Mouse (Mus musculus) CH12.LX (cell line): ENCODE measurements around the gene Kirrel3. TPM values are rescaled to one million over a fixed set of nuclear protein-coding genes. Genes with fewer than 3 reads are reported as not detected.

Experiments
- DNase-seq: peaks from one replicate; pipeline ENCODE4 v3.0.0-alpha.2; 2013; ENCODE audit errors: extremely low read depth
- H3K27ac ChIP-seq: 2 replicates; pipeline ENCODE4 v1.5.1; 2012; ENCODE audit warnings: low read depth, mild to moderate bottlenecking, control low read depth, moderate library complexity; ENCODE audit not compliant: insufficient read depth
- H3K27me3 ChIP-seq: replicated peaks from 2 replicates; pipeline ENCODE3; 2012; ENCODE audit warnings: inconsistent platforms
- H3K36me3 ChIP-seq, 2 experiments: replicated peaks in 1 of 2; 2 replicates each; pipeline versions ENCODE3 to v1.6.1; 2012; ENCODE audit warnings: inconsistent platforms in 1 of 2, low read length in 1 of 2, mild to moderate bottlenecking in 1 of 2, mixed read lengths in 1 of 2, moderate library complexity in 1 of 2; ENCODE audit not compliant: control insufficient read depth in 1 of 2, insufficient read depth in 1 of 2
- H3K4me1 ChIP-seq, 2 experiments: 2 replicates each; pipeline ENCODE4 v1.6.1; 2012; ENCODE audit warnings: inconsistent platforms in 1 of 2, moderate library complexity in 1 of 2; ENCODE audit not compliant: insufficient read depth in 2 of 2, control insufficient read depth in 1 of 2
- H3K4me2 ChIP-seq: 2 replicates; pipeline ENCODE4 v1.6.1; 2012; ENCODE audit warnings: low read depth, mild to moderate bottlenecking, control low read depth; ENCODE audit not compliant: poor library complexity, insufficient read depth, severe bottlenecking
- H3K4me3 ChIP-seq, 3 experiments: fragments of 150-350 bp in 1 of 3; sonication (generic) in 1 of 3; replicated peaks in 1 of 3; 2 replicates each; pipeline versions ENCODE3 to v1.5.1; 2011 to 2012; ENCODE audit warnings: low read depth in 2 of 3, low read length in 2 of 3, mild to moderate bottlenecking in 2 of 3, moderate library complexity in 2 of 3, control low read depth in 1 of 3, improper control_type of control experiment in 1 of 3, inconsistent platforms in 1 of 3, mixed read lengths in 1 of 3; ENCODE audit not compliant: poor library complexity in 1 of 3
- H3K79me2 ChIP-seq: replicated peaks from 2 replicates; pipeline ENCODE4 v1.6.1; 2012; ENCODE audit warnings: mild to moderate bottlenecking, moderate library complexity; ENCODE audit not compliant: control insufficient read depth, poor library complexity, insufficient read depth, severe bottlenecking; ENCODE audit errors: extremely low read depth
- H3K9ac ChIP-seq: 2 replicates; pipeline ENCODE4 v1.6.1; 2012; ENCODE audit warnings: low read depth, mild to moderate bottlenecking, control low read depth, moderate library complexity; ENCODE audit not compliant: insufficient read depth
- H3K9me3 ChIP-seq: replicated peaks from 2 replicates; pipeline ENCODE3; 2012; ENCODE audit warnings: low read length, inconsistent platforms, mixed read lengths
- CHD2 ChIP-seq: IDR thresholded peaks from 2 replicates; pipeline ENCODE4 v1.6.1; 2011; ENCODE audit warnings: low read length, improper control_type of control experiment
- CTCF ChIP-seq, 2 experiments: IDR thresholded peaks in 1 of 2; conservative IDR thresholded peaks in 1 of 2; 2 replicates each; pipeline ENCODE4 v1.5.1; 2011 to 2012; ENCODE audit warnings: low read depth in 2 of 2, low read length in 2 of 2, improper control_type of control experiment in 1 of 2, inconsistent platforms in 1 of 2, mild to moderate bottlenecking in 1 of 2, moderate library complexity in 1 of 2
- GABPA ChIP-seq: IDR thresholded peaks from 2 replicates; pipeline ENCODE4 v1.6.1; 2012; ENCODE audit warnings: low read depth, low read length, improper control_type of control experiment, inconsistent platforms; ENCODE audit not compliant: insufficient replicate concordance
- MAFK ChIP-seq: IDR thresholded peaks from 2 replicates; pipeline ENCODE4 v1.6.1; 2011; ENCODE audit warnings: low read length, improper control_type of control experiment; ENCODE audit not compliant: insufficient replicate concordance
- MYC ChIP-seq: IDR thresholded peaks from 2 replicates; pipeline ENCODE4 v1.6.1; 2011; ENCODE audit warnings: low read depth, mild to moderate bottlenecking, improper control_type of control experiment, low read length
- NELFE ChIP-seq: IDR thresholded peaks from 2 replicates; pipeline ENCODE4 v1.6.1; 2011; ENCODE audit warnings: low read depth, low read length, improper control_type of control experiment
- POLR2AphosphoS2 ChIP-seq: IDR thresholded peaks from 2 replicates; pipeline ENCODE4 v1.6.1; 2011; ENCODE audit warnings: low read depth, low read length, improper control_type of control experiment
- RCOR1 ChIP-seq: conservative IDR thresholded peaks from 2 replicates; pipeline ENCODE4 v1.6.1; 2012; ENCODE audit warnings: low read depth, mild to moderate bottlenecking, inconsistent platforms, low read length, improper control_type of control experiment
- SMC3 ChIP-seq: IDR thresholded peaks from 2 replicates; pipeline ENCODE4 v1.6.1; 2011; ENCODE audit warnings: low read depth, low read length, improper control_type of control experiment
- TCF12 ChIP-seq: IDR thresholded peaks from 2 replicates; pipeline ENCODE4 v1.6.1; 2014; ENCODE audit warnings: low read depth, mild to moderate bottlenecking, inconsistent platforms, low read length, improper control_type of control experiment
- ZC3H11A ChIP-seq: IDR thresholded peaks from 2 replicates; pipeline ENCODE4 v1.6.1; 2012; ENCODE audit warnings: low read depth, mild to moderate bottlenecking, inconsistent platforms, low read length, improper control_type of control experiment
- dilution Hi-C: fragments of 300-500 bp; cut with MboI; formaldehyde crosslinking; loops from 2 replicates; pipeline ENCODE4 v1.14.3; 2020; ENCODE audit warnings: low sequenced_read_pairs; ENCODE audit not compliant: extremely low pct_unique_long_range_greater_than_20kb, extremely low pct_ligation_motif_present
- in situ Hi-C: fragments of 300-500 bp; cut with MboI; formaldehyde crosslinking; loops from 3 replicates; pipeline ENCODE4 v1.14.3; 2019; ENCODE audit warnings: low sequenced_read_pairs, low pct_ligation_motif_present, low pct_unique_long_range_greater_than_20kb, mixed read lengths
- polyA plus RNA-seq: library from polyadenylated mRNA; unstranded; fragments of >175 nt; gene quantifications from 2 replicates; pipeline ENCODE4 v1.2.1, GENCODE M21; 2012; ENCODE audit warnings: low read depth; ENCODE audit not compliant: insufficient read length
- total RNA-seq, 2 experiments: library from RNA; depleted of rRNA; stranded (reverse); fragments of 300-350 nt in 1 of 2; fragments of >200 nt in 1 of 2; gene quantifications; 2 replicates each; pipeline ENCODE4 v1.2.3; 2012 to 2014

The Kirrel3 gene
- total and polyA plus RNA-seq, 3 experiments = not detected

- in situ Hi-C loops = no loop called here
- H3K27ac ChIP-seq = no peak overlapping the region
- TF ChIP-seq MYC = no peak
- no peak for TF ChIP-seq CHD2
- no peak for TF ChIP-seq MAFK
- TF ChIP-seq CTCF (conservative IDR thresholded peaks at IDR 0.05 in 1 of 2, IDR thresholded peaks at IDR 0.05 in 1 of 2; ENCODE audit: low read depth in 2 of 2, low read length in 2 of 2) = no peak
- no peak for TF ChIP-seq POLR2AphosphoS2
- TF ChIP-seq, all 38 proteins: peak for 0
- no peak for DNase-seq
- Histone ChIP-seq H3K9ac (no peak overlapping the region), H3K9me3 (no peaks in the 10 kb centered on the region), H3K79me2 (no peaks in the 10 kb centered on the region), H3K4me2 (no peak overlapping the region), H3K4me3 (no peak overlapping the region), H3K36me3 (no peaks in the 10 kb centered on the region), H3K27me3 (peaks cover 78% of the 10 kb centered on the region), H3K4me1 (peaks cover 2 to 4% of the 10 kb centered on the region in 2 experiments; a peak in 3 of 4 replicates)
- dilution Hi-C loops = no loop called here
Measured at GRCm38 (mm10) chr9:34768961-34769360, 283.3 kb downstream of the Kirrel3 start.

- H3K4me2 ChIP-seq = no peak overlapping the region
- no peak for DNase-seq
- peaks cover 84% of the 10 kb centered on the region for H3K27me3 ChIP-seq
- no peaks in the 10 kb centered on the region for H3K36me3 ChIP-seq
- TF ChIP-seq SMC3 = no peak
- no peak for TF ChIP-seq GABPA
- TF ChIP-seq TCF12 = no peak
- TF ChIP-seq NELFE = no peak
- no peak for TF ChIP-seq RCOR1
- TF ChIP-seq, all 38 proteins: peak for 0
- Histone ChIP-seq H3K9me3 (no peaks in the 10 kb centered on the region), H3K4me1 (peaks cover 2 to 4% of the 10 kb centered on the region in 2 experiments; a peak in 3 of 4 replicates), H3K9ac (no peak overlapping the region), H3K27ac (no peak overlapping the region), H3K4me3 (no peak overlapping the region), H3K79me2 (no peaks in the 10 kb centered on the region)
- dilution Hi-C loops = no loop called here
- in situ Hi-C loops = no loop called here
Measured at GRCm38 (mm10) chr9:34770951-34771350, 285.3 kb downstream of the Kirrel3 start.

- Histone ChIP-seq H3K9me3 (no peaks in the 10 kb centered on the region), H3K79me2 (no peaks in the 10 kb centered on the region), H3K27me3 (peaks cover 85% of the 10 kb centered on the region), H3K4me2 (no peak overlapping the region), H3K4me3 (no peak overlapping the region), H3K4me1 (peaks cover 2 to 4% of the 10 kb centered on the region in 2 experiments; a peak in 3 of 4 replicates), H3K9ac (no peak overlapping the region), H3K27ac (no peak overlapping the region)
- no peak for DNase-seq
- in situ Hi-C loops (no loop called here), dilution Hi-C loops (no loop called here)
- TF ChIP-seq ZC3H11A (no peak), POLR2AphosphoS2 (no peak)
- TF ChIP-seq, all 38 proteins: peak for 0
- H3K36me3 ChIP-seq = no peaks in the 10 kb centered on the region
Measured at GRCm38 (mm10) chr9:34771401-34771800, 285.7 kb downstream of the Kirrel3 start.
